Mouse (Mus musculus): Measurements from ENCODE around the gene Gpr83. TPM values are rescaled to one million over a fixed set of nuclear protein-coding genes. Genes with fewer than 3 reads are reported as not detected.

Gene Gpr83
- 10 to 100 TPM; 23.2 to 27.9 TPM for total RNA-seq (2021)
- long read RNA-seq, experiment 1, full-length matches to known transcripts, result 33 of 43 reads
- long read RNA-seq, experiment 1, partial matches to known transcripts, result 1 of 43 reads
- long read RNA-seq, experiment 1, other reads (novel, unspliced or antisense), result 9 of 43 reads
- long read RNA-seq, experiment 2, transcript Gpr83-201 (4 exons, 3,586 nt), result major isoform, 23 of 33 reads
- long read RNA-seq, experiment 2, partial matches to known transcripts, result 2 of 33 reads
- long read RNA-seq, experiment 2, other reads (novel, unspliced or antisense), result 5 of 33 reads

GRCm38 (mm10) chr9:14859868-14860639 lies at the start of gene Gpr83:
Gene Gpr83 (plus strand): TSS chr9:14860210.
- peak; percentile 58 to 80 for DNase-seq (ENCODE audit: low spot score in 2 of 2)

GRCm38 (mm10) chr9:14821396-14821795 lies 38.6 kb upstream of the Gpr83 start:
- DNase-seq (ENCODE audit: low spot score in 2 of 2), result no peak

GRCm38 (mm10) chr9:14824840-14825239 lies 35.2 kb upstream of the Gpr83 start:
- no peak for DNase-seq (ENCODE audit: low spot score in 2 of 2)

GRCm38 (mm10) chr9:14827875-14828274 lies 32.1 kb upstream of the Gpr83 start:
- no peak for DNase-seq (ENCODE audit: low spot score in 2 of 2)

GRCm38 (mm10) chr9:14832046-14832445 lies 28.0 kb upstream of the Gpr83 start:
- no peak for DNase-seq (ENCODE audit: low spot score in 2 of 2)

- DNase-seq (ENCODE audit: low spot score in 2 of 2), result no peak
These were observed 24.5 kb upstream of the Gpr83 start for GRCm38 (mm10) chr9:14835335-14836075.

GRCm38 (mm10) chr9:14839527-14839926 lies 20.5 kb upstream of the Gpr83 start:
- DNase-seq (ENCODE audit: low spot score in 2 of 2), result peak in 1 of 2 experiments; percentile 31

GRCm38 (mm10) chr9:14839970-14840369 lies 20.0 kb upstream of the Gpr83 start:
- DNase-seq (ENCODE audit: low spot score in 2 of 2), result no peak

- no peak for DNase-seq (ENCODE audit: low spot score in 2 of 2)
These were observed 17.9 kb upstream of the Gpr83 start for GRCm38 (mm10) chr9:14841878-14842761.

- DNase-seq (ENCODE audit: low spot score in 2 of 2), result no peak
These were observed 16.6 kb upstream of the Gpr83 start for GRCm38 (mm10) chr9:14843311-14843857.

- no peak for DNase-seq (ENCODE audit: low spot score in 2 of 2)
These were observed 16.1 kb upstream of the Gpr83 start for GRCm38 (mm10) chr9:14843901-14844300.

GRCm38 (mm10) chr9:14846428-14846827 lies 13.6 kb upstream of the Gpr83 start:
- no peak for DNase-seq (ENCODE audit: low spot score in 2 of 2)

GRCm38 (mm10) chr9:14848267-14848935 lies 11.6 kb upstream of the Gpr83 start:
- no peak for DNase-seq (ENCODE audit: low spot score in 2 of 2)

GRCm38 (mm10) chr9:14854585-14854984 lies 5.4 kb upstream of the Gpr83 start:
- DNase-seq (ENCODE audit: low spot score in 2 of 2), result no peak

- DNase-seq (ENCODE audit: low spot score in 2 of 2), result no peak
These were observed 2.9 kb upstream of the Gpr83 start for GRCm38 (mm10) chr9:14856922-14857654.

GRCm38 (mm10) chr9:14858170-14858706 lies 1.8 kb upstream of the Gpr83 start:
- DNase-seq (ENCODE audit: low spot score in 2 of 2), result no peak

- DNase-seq (ENCODE audit: low spot score in 2 of 2), result no peak
These were observed 1.2 kb upstream of the Gpr83 start for GRCm38 (mm10) chr9:14858782-14859181.

GRCm38 (mm10) chr9:14863126-14863525 lies 3.1 kb downstream of the Gpr83 start:
- DNase-seq (ENCODE audit: low spot score in 2 of 2), result no peak

GRCm38 (mm10) chr9:14864726-14865125 lies 4.7 kb downstream of the Gpr83 start:
- DNase-seq (ENCODE audit: low spot score in 2 of 2), result no peak

All from left cerebral cortex, adult 18-20 months (tissue).